In the genomic region with DNA sequence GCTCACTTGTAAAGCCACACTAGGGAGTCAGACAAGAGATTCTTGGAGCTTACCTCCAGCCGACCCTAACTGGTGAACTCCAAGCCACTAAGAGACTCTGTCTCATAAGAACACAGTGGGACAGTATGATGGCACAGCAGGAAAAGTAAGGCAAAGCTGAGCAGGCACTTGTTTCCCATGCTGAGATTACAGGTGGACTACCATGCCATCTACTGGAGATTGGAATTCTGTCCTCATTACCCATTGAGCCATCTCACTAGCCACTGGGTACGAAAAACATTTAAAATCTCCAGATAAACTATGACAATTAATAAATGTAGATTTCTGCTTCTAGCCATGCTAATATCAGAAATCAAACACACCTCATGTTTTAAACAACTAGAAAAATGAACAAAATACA, we compare ENCODE assay signal across 20 mouse cellular contexts. TPM values are rescaled to one million over a fixed set of nuclear protein-coding genes. Genes with fewer than 3 reads are reported as not detected.
A peak's percentile ranks its signal among the peaks of the same experiment; 100 is the strongest.
DNase-seq lines count a peak whose midpoint lies in the region; ATAC-seq and TF ChIP-seq lines count a peak whose summit lies in the region.
"Had no signal": no experiment of that assay in that cellular context is flagged by ENCODE, and none has a peak within 500 bp of the region (broad histone marks: within the 10 kb centered on the region; RNA-seq: fewer than 3 reads in every experiment).

No protein-coding gene starts in this region.

- no peaks in the 10 kb centered on the region for H3K27me3 ChIP-seq in cerebellum, adult 2 months (ENCODE audit: control insufficient read depth, insufficient read depth, low read length)
- no peaks in the 10 kb centered on the region for H3K27me3 ChIP-seq in hindbrain, postnatal 0 days (ENCODE audit: insufficient read depth, low read length)
- no peaks in the 10 kb centered on the region for H3K27me3 ChIP-seq in hindbrain, embryonic 11.5 days (ENCODE audit: control insufficient read depth, insufficient read depth, low read length)
- no peaks in the 10 kb centered on the region for H3K27me3 ChIP-seq in lung, postnatal 0 days (replicated peaks; ENCODE audit: insufficient read depth, low read length)
- H3K27me3 ChIP-seq in forebrain, embryonic 10.5 days (ENCODE audit: poor library complexity, severe bottlenecking): no peaks in the 10 kb centered on the region
- H3K27me3 ChIP-seq: megakaryocyte, embryonic 14.5 days; neural tube, embryonic 13.5 days had no signal

- H3K9me3 ChIP-seq in hindbrain, postnatal 0 days (ENCODE audit: low read length): no peaks in the 10 kb centered on the region
- no peaks in the 10 kb centered on the region for H3K9me3 ChIP-seq in hindbrain, embryonic 11.5 days (ENCODE audit: control insufficient read depth, low read length)
- H3K9me3 ChIP-seq in lung, postnatal 0 days (ENCODE audit: low read length): no peaks in the 10 kb centered on the region
- no peaks in the 10 kb centered on the region for H3K9me3 ChIP-seq in forebrain, embryonic 10.5 days
- H3K9me3 ChIP-seq: limb, embryonic 10.5 days; megakaryocyte, embryonic 14.5 days; neural tube, embryonic 13.5 days had no signal

- no peak overlapping the region for H3K4me3 ChIP-seq in cerebellum, adult 2 months (replicated peaks; ENCODE audit: insufficient read depth, low read depth, low read length)
- H3K4me3 ChIP-seq in hindbrain, postnatal 0 days (ENCODE audit: low read length): no peak overlapping the region
- no peak overlapping the region for H3K4me3 ChIP-seq in hindbrain, embryonic 11.5 days (ENCODE audit: low read depth, low read length)
- no peak overlapping the region for H3K4me3 ChIP-seq in lung, postnatal 0 days (ENCODE audit: low read depth, low read length)
- no peak overlapping the region for H3K4me3 ChIP-seq in forebrain, embryonic 10.5 days
- H3K4me3 ChIP-seq: erythroblast, embryonic 14.5 days; limb, embryonic 10.5 days; megakaryocyte, embryonic 14.5 days; neural tube, embryonic 13.5 days had no signal

- WGBS in cerebellum, adult 2 months: 51% methylated on average over 2 of the region's 2 CpGs
- WGBS in hindbrain, postnatal 0 days: 80% methylated on average over 2 of the region's 2 CpGs
- WGBS in hindbrain, embryonic 11.5 days: 85% methylated on average over 2 of the region's 2 CpGs
- WGBS in lung, postnatal 0 days: 74% methylated on average over 2 of the region's 2 CpGs
- 77% methylated on average over 2 of the region's 2 CpGs for WGBS in forebrain, embryonic 10.5 days

- H3K4me2 ChIP-seq in hindbrain, postnatal 0 days (ENCODE audit: low read depth, low read length): no peak overlapping the region
- no peak overlapping the region for H3K4me2 ChIP-seq in hindbrain, embryonic 11.5 days (replicated peaks; ENCODE audit: low read depth, low read length)
- H3K4me2 ChIP-seq in lung, postnatal 0 days (replicated peaks; ENCODE audit: low read depth, low read length): no peak overlapping the region
- H3K4me2 ChIP-seq: neural tube, embryonic 13.5 days had no signal

- no peak overlapping the region for H3K9ac ChIP-seq in hindbrain, postnatal 0 days (replicated peaks; ENCODE audit: low read length)
- H3K9ac ChIP-seq in hindbrain, embryonic 11.5 days (ENCODE audit: low read depth, low read length): no peak overlapping the region
- H3K9ac ChIP-seq in lung, postnatal 0 days (replicated peaks; ENCODE audit: low read depth): no peak overlapping the region
- H3K9ac ChIP-seq: liver, embryonic 14.5 days; neural tube, embryonic 13.5 days had no signal

- peak; percentile 28; the same call in 1 of the 2 replicates for TF ChIP-seq CTCF in cerebellum, adult 2 months (IDR thresholded peaks at IDR 0.05; ENCODE audit: borderline replicate concordance, insufficient read depth, low read depth, low read length)
- TF ChIP-seq CTCF in hindbrain, postnatal 0 days (IDR thresholded peaks at IDR 0.05; ENCODE audit: low read depth): peak; percentile 35
- TF ChIP-seq CTCF in lung, postnatal 0 days (IDR thresholded peaks at IDR 0.05): peak; percentile 31; the same call in 1 of the 2 replicates

- DNase-seq in cerebellum, adult 2 months: peak in 1 of 2 experiments; percentile 20
- no peak for DNase-seq in hindbrain, postnatal 0 days (ENCODE audit: low spot score)
- no peak for DNase-seq in hindbrain, embryonic 11.5 days (ENCODE audit: low spot score)
- no peak for DNase-seq in lung, postnatal 0 days (ENCODE audit: low spot score)
- DNase-seq in lung, postnatal 10 days: no peak
- DNase-seq in forebrain, embryonic 10.5 days (ENCODE audit: extremely low spot score, low spot score): no peak
- no peak for DNase-seq in right cerebral cortex, postnatal 4 days
- DNase-seq: gastrocnemius, postnatal 14 days; lung, postnatal 14 days; right cerebral cortex, postnatal 25 days; thymus, postnatal 36 days had no signal

- no peaks in the 10 kb centered on the region for H3K36me3 ChIP-seq in hindbrain, postnatal 0 days (ENCODE audit: insufficient read depth, low read length)
- no peaks in the 10 kb centered on the region for H3K36me3 ChIP-seq in hindbrain, embryonic 11.5 days (ENCODE audit: control insufficient read depth, insufficient read depth, low read length)
- H3K36me3 ChIP-seq in lung, postnatal 0 days (ENCODE audit: insufficient read depth, low read length): no peaks in the 10 kb centered on the region
- no peaks in the 10 kb centered on the region for H3K36me3 ChIP-seq in forebrain, embryonic 10.5 days (replicated peaks)
- H3K36me3 ChIP-seq: limb, embryonic 10.5 days had no signal

- TF ChIP-seq POLR2A in cerebellum, adult 2 months (IDR thresholded peaks at IDR 0.05; ENCODE audit: borderline replicate concordance, insufficient read depth, low read length): no peak

- no peak for TF ChIP-seq EP300 in lung, postnatal 0 days (IDR thresholded peaks at IDR 0.05)

- H3K4me1 ChIP-seq in cerebellum, adult 2 months (ENCODE audit: control insufficient read depth, insufficient read depth, low read length): no peaks in the 10 kb centered on the region
- no peaks in the 10 kb centered on the region for H3K4me1 ChIP-seq in hindbrain, postnatal 0 days (ENCODE audit: insufficient read depth, low read length)
- H3K4me1 ChIP-seq in hindbrain, embryonic 11.5 days (replicated peaks; ENCODE audit: control insufficient read depth, insufficient read depth, low read length): no peaks in the 10 kb centered on the region
- H3K4me1 ChIP-seq in lung, postnatal 0 days (ENCODE audit: insufficient read depth, low read depth, low read length): no peaks in the 10 kb centered on the region
- H3K4me1 ChIP-seq in forebrain, embryonic 10.5 days: no peaks in the 10 kb centered on the region
- H3K4me1 ChIP-seq: limb, embryonic 10.5 days; megakaryocyte, embryonic 14.5 days; neural tube, embryonic 13.5 days had no signal

- ATAC-seq in cerebellum, adult (ENCODE audit: insufficient number of reproducible peaks, low FRiP score, low TSS enrichment): no peak
- ATAC-seq in hindbrain, postnatal 0 days: no peak
- ATAC-seq in hindbrain, embryonic 11.5 days (ENCODE audit: low FRiP score): no peak
- ATAC-seq in lung, postnatal 0 days: no peak
- ATAC-seq: forebrain, embryonic 16.5 days; hindbrain, embryonic 16.5 days had no signal

- H3K27ac ChIP-seq in cerebellum, adult 2 months (ENCODE audit: insufficient read depth, low read length): no peak overlapping the region
- no peak overlapping the region for H3K27ac ChIP-seq in hindbrain, postnatal 0 days
- H3K27ac ChIP-seq in hindbrain, embryonic 11.5 days (ENCODE audit: low read depth, low read length): no peak overlapping the region
- no peak overlapping the region for H3K27ac ChIP-seq in lung, postnatal 0 days (ENCODE audit: low read length)
- H3K27ac ChIP-seq in forebrain, embryonic 10.5 days: no peak overlapping the region
- H3K27ac ChIP-seq: limb, embryonic 10.5 days; liver, embryonic 14.5 days; neural tube, embryonic 13.5 days had no signal

RNA-seq across cellular contexts. Expression of a gene that starts 13.2 kb away (rescaled TPM):
- polyA plus RNA-seq in cerebellum, adult 2 months (2012; rRNA removed): 34.5 and 41.5 TPM in 2 replicates
- total RNA-seq in hindbrain, postnatal 0 days (2014; rRNA removed): 7.6 and 11.3 TPM in 2 replicates
- polyA plus RNA-seq in hindbrain, postnatal 0 days (2015; fragmentation: Nextera tagmentation; extraction: Ambion mirVana): 11.5 and 12.9 TPM in 2 replicates
- polyA plus RNA-seq in hindbrain, embryonic 11.5 days (2014; fragmentation: Nextera tagmentation; extraction: Ambion mirVana): 6.2 and 8.6 TPM in 2 replicates
- 13.6 and 14.1 TPM in 2 replicates for polyA plus RNA-seq in lung, postnatal 0 days (2015; fragmentation: Nextera tagmentation; extraction: Ambion mirVana)
- polyA plus RNA-seq in forebrain, embryonic 10.5 days (2016; fragmentation: Nextera tagmentation; extraction: Ambion mirVana): 9.3 and 10.6 TPM in 2 replicates

RNA-seq across cellular contexts. Expression of a gene that starts 20.9 kb away (rescaled TPM):
- polyA plus RNA-seq in cerebellum, adult 2 months (2012; rRNA removed): 35.9 and 37.3 TPM in 2 replicates
- total RNA-seq in hindbrain, postnatal 0 days (2014; rRNA removed): 48.5 and 151 TPM in 2 replicates
- polyA plus RNA-seq in hindbrain, postnatal 0 days (2015; fragmentation: Nextera tagmentation; extraction: Ambion mirVana): 30.3 and 30.9 TPM in 2 replicates
- polyA plus RNA-seq in hindbrain, embryonic 11.5 days (2014; fragmentation: Nextera tagmentation; extraction: Ambion mirVana): 35.6 and 38.6 TPM in 2 replicates
- polyA plus RNA-seq in lung, postnatal 0 days (2015; fragmentation: Nextera tagmentation; extraction: Ambion mirVana): 21.7 and 22.1 TPM in 2 replicates
- 25.4 and 27.7 TPM in 2 replicates for polyA plus RNA-seq in forebrain, embryonic 10.5 days (2016; fragmentation: Nextera tagmentation; extraction: Ambion mirVana)

RNA-seq across cellular contexts. Expression of a gene that starts 21.0 kb away (rescaled TPM):
- 18.1 and 21.2 TPM in 2 replicates for polyA plus RNA-seq in cerebellum, adult 2 months (2012; rRNA removed)
- total RNA-seq in hindbrain, postnatal 0 days (2014; rRNA removed): 4.4 and 4.8 TPM in 2 replicates
- polyA plus RNA-seq in hindbrain, postnatal 0 days (2015; fragmentation: Nextera tagmentation; extraction: Ambion mirVana): 2.5 and 2.7 TPM in 2 replicates
- polyA plus RNA-seq in hindbrain, embryonic 11.5 days (2014; fragmentation: Nextera tagmentation; extraction: Ambion mirVana): 0.89 and 1.2 TPM in 2 replicates
- 31.0 and 34.4 TPM in 2 replicates for polyA plus RNA-seq in lung, postnatal 0 days (2015; fragmentation: Nextera tagmentation; extraction: Ambion mirVana)
- 1.4 and 2.5 TPM in 2 replicates for polyA plus RNA-seq in forebrain, embryonic 10.5 days (2016; fragmentation: Nextera tagmentation; extraction: Ambion mirVana)

RNA-seq across cellular contexts. Expression of a gene that starts 32.1 kb away (rescaled TPM):
- polyA plus RNA-seq in cerebellum, adult 2 months (2012; rRNA removed): 153 and 159 TPM in 2 replicates
- total RNA-seq in hindbrain, postnatal 0 days (2014; rRNA removed): 16.3 and 25.7 TPM in 2 replicates
- 26.0 and 26.1 TPM in 2 replicates for polyA plus RNA-seq in hindbrain, postnatal 0 days (2015; fragmentation: Nextera tagmentation; extraction: Ambion mirVana)
- polyA plus RNA-seq in hindbrain, embryonic 11.5 days (2014; fragmentation: Nextera tagmentation; extraction: Ambion mirVana): 16.4 and 17.3 TPM in 2 replicates
- 31.5 and 34.6 TPM in 2 replicates for polyA plus RNA-seq in lung, postnatal 0 days (2015; fragmentation: Nextera tagmentation; extraction: Ambion mirVana)
- 38.7 and 40.1 TPM in 2 replicates for polyA plus RNA-seq in forebrain, embryonic 10.5 days (2016; fragmentation: Nextera tagmentation; extraction: Ambion mirVana)
- total RNA-seq: monocyte, adult 5-6 weeks had no signal
- polyA plus RNA-seq: erythroblast, embryonic 14.5 days had no signal

RNA-seq across cellular contexts. Expression of a gene that starts 40.0 kb away (rescaled TPM):
- polyA plus RNA-seq in cerebellum, adult 2 months (2012; rRNA removed): 175 and 186 TPM in 2 replicates
- total RNA-seq in hindbrain, postnatal 0 days (2014; rRNA removed): 64.2 TPM in 2 replicates
- polyA plus RNA-seq in hindbrain, postnatal 0 days (2015; fragmentation: Nextera tagmentation; extraction: Ambion mirVana): 31.3 and 32.7 TPM in 2 replicates
- 18.6 and 23.7 TPM in 2 replicates for polyA plus RNA-seq in hindbrain, embryonic 11.5 days (2014; fragmentation: Nextera tagmentation; extraction: Ambion mirVana)
- polyA plus RNA-seq in lung, postnatal 0 days (2015; fragmentation: Nextera tagmentation; extraction: Ambion mirVana): 7.6 and 10.5 TPM in 2 replicates
- polyA plus RNA-seq in forebrain, embryonic 10.5 days (2016; fragmentation: Nextera tagmentation; extraction: Ambion mirVana): 14.5 and 17.8 TPM in 2 replicates
